Mouse (Mus musculus): ENCODE data around the gene Gm20388. TPM values are rescaled to one million over a fixed set of nuclear protein-coding genes. Genes with fewer than 3 reads are reported as not detected.
"Not testable (repeated sequence)": the region's sequence is repeated elsewhere in the genome, so short reads cannot be mapped to it uniquely, and the experiment has no call there.

The Gm20388 gene
- total RNA-seq, 2 experiments from 2014 or later: 1.3 to 8.5 TPM

DNA sequence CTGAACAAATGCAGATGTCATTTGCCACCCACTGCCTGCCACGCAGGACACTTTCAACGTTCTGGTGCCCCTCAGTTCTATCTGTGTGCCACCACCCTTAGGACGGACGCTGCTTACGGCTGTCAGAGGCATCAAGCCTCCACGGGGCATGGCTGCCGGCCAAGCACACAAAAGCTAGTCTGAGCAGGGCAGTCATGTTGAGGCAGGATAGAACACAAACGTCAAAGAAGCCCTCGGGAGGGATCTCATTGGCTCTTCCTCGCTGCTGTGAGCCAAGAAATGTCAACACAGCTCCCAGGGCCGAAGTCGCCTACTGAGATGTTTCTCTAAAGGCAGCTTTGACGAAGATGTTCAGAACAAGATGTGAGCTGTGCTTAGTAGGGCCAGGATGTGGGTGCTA, 867.1 kb downstream of the Gm20388 start:
- no peak for DNase-seq (ENCODE audit: low spot score in 2 of 2)

GRCm38 (mm10) chr8:120779106-120779505, 868.5 kb downstream of the Gm20388 start:
- no peak for DNase-seq (ENCODE audit: low spot score in 2 of 2)

DNA sequence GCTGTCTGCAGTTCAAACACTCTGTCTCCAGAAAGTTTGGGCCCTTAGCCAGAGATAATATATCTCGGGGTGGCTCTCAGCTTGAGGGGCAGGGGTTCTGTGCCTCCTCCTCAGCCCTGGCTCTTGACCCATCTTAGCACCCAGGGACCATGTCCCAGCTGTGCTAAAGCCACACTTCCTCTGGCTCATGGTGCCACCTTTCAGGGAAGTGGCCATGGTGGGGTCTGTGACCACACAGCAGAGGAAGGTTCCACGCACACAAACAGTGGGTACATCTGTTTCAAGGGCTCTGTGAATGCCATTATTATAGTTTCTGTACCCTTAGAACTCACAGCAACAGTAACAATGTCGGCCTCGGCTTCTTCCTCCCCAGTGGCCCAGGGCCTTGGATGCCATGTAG, 873.1 kb downstream of the Gm20388 start:
- DNase-seq (ENCODE audit: low spot score in 2 of 2): no peak

DNA sequence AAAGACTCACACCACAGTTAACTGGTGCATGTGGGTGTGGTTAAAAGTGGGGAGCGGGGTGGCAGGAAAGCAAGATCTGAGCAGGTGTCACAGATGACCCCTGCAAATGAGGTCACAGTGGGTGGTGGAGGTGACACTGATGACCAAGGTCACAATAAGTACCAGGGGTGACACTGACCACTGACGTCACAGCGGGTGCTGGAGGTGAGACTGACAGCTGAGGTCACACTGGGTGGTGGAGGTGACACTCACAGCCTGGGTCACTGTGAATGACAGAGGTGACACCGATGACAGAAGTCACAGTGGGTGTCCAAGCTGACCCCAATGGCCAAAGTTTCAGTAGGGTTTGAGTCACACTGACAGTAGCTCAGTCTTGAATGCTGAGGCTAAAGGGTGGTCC, 876.1 kb downstream of the Gm20388 start:
- DNase-seq (ENCODE audit: low spot score in 2 of 2): no peak

GRCm38 (mm10) chr8:120787631-120788030, 877.0 kb downstream of the Gm20388 start:
- no peak for DNase-seq (ENCODE audit: low spot score in 2 of 2)

- DNase-seq (ENCODE audit: low spot score in 2 of 2): no peak
These were observed 882.1 kb downstream of the Gm20388 start for GRCm38 (mm10) chr8:120792710-120793109.

- DNase-seq (ENCODE audit: low spot score in 2 of 2): peak; percentile 88 to 89
These were observed 885.4 kb downstream of the Gm20388 start for GRCm38 (mm10) chr8:120795944-120796635.

DNA sequence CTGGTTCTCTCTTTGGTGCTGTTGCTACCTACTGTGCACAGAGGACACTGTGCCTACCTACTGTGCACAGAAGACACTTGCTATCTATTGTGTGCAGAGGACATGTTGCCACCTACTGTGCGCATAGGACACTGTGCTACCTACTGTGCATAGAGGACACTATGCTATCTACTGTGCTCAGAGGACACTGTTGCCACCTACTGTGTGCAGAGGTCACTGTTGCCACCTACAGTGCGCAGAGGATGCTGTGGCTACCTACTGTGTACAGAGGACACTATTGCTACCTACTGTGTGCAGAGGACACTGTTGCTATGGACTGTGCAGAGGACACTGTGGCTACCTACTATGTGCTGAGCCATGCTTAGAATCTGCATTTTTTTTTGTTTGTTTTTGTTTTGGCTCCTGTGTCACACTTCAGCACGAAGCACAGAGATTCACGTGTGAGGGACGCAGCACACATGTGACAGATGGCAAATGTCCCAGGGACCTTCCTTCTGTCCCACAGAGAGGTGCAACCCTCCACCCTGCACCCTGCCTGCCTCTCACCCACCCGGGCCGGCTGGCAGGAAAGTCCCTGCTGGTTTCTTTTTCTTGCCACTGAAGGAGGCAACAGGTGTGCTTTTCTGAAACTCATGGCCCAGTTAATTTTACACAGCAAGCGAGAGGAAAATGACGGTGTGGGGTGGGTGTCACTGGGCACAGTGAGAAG, 886.5 kb downstream of the Gm20388 start:
- no peak for DNase-seq (ENCODE audit: low spot score in 2 of 2)

GRCm38 (mm10) chr8:120800308-120800865, 889.7 kb downstream of the Gm20388 start:
- peak; percentile 56 to 71 for DNase-seq (ENCODE audit: low spot score in 2 of 2)

DNA sequence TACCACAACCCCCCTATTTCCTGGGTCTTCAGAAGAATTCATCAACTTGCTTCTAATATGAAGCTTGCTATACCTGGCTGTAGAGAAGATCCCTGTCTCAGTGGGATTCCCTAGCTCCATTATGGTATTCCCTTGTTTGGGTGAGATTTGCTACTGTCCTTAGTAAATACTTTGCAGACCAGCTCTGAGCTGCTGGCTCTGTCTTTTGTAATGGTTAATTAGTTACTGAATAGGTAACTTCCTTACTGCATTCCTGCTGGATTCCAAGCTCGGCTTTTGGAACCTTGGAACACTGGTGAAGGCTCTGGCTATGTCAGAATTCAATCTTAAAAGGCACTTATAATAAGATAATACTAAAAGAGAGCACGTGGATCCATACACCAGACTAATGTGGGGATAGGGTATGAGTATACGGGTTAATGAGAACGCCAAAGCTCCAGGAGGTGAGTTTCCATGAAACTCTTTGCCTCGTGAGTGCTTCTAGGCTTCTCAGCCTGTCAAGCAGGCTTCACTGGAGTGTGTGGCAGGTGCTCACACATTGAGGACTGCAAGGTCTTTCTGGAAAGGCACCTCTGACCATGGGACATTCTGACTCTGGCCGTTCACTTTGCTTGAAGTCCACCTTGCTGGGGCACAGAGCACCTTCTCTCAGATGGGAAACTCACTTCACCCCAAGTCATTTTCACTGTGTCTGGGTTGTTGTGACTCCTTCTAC, 893.2 kb downstream of the Gm20388 start:
- not testable (repeated sequence) for DNase-seq (ENCODE audit: low spot score in 2 of 2)

- DNase-seq (ENCODE audit: low spot score in 2 of 2): no peak
These were observed 894.1 kb downstream of the Gm20388 start for GRCm38 (mm10) chr8:120804741-120805140.

DNA sequence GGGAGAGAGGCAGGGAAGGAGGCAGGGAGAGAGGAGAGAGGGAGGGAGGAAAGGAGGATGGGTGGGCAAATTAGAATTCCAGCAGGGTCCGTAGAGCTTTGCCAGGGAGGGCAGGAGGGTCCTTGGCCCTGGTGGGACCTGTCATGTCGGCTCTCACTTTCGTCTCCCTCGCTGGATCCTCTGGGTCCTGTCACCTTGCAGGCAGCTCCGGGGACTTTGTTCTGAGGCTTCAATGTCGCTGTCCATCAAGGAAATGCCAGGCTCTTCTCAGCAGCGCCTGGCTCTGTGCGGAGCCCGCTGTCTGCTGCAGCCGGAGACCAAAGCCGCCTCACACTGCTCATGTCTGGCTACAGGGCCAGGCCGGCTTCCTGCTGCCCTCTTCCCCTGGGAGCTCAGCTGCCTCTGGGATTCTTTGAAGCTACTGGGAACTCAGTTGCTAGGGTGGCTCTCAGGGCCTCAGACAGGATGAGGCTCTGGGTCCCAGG, 896.2 kb downstream of the Gm20388 start:
- DNase-seq (ENCODE audit: low spot score in 2 of 2): no peak

DNA sequence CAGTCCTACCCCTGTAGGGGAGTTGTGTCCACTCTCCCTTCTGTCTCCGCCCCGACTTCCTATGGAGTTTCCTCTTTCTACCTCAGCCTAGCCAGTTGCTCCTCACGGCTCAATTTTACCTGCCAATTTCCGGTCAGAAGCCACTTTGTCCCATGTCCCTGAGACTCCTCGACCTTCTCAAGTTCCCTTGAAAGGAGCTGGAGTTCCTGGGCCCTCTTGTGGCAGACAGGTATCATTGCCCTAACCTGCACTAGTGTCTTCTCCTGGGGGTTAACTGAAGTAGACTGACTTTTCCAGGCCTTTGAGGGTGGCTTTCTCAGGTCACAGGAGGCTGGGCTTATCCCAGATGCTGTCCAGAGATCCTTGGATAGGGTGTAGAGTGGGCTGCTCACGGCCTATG, 897.1 kb downstream of the Gm20388 start:
- DNase-seq (ENCODE audit: low spot score in 2 of 2): no peak

- DNase-seq (ENCODE audit: low spot score in 2 of 2): no peak
These were observed 898.4 kb downstream of the Gm20388 start for GRCm38 (mm10) chr8:120809050-120809449.

DNA sequence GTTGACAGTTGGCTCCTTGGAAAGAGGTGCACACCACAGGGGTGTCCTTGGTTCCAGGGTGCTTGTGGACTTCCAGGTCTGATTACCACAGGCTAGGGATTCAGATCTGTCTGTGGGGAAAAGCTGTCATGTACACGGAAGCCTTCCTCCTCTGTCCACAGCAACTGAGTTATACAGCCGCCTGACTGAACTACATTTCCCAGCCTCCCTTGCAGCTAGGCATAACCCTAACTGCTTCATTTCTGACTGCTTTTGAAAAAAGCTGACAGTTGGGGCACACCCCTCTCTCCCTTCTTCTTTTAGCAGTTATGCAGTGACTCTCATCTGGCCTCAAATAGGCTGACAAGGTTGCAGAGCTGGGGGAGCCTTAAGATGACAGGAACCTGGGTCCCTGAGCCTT, 901.3 kb downstream of the Gm20388 start:
- DNase-seq (ENCODE audit: low spot score in 2 of 2): no peak

DNA sequence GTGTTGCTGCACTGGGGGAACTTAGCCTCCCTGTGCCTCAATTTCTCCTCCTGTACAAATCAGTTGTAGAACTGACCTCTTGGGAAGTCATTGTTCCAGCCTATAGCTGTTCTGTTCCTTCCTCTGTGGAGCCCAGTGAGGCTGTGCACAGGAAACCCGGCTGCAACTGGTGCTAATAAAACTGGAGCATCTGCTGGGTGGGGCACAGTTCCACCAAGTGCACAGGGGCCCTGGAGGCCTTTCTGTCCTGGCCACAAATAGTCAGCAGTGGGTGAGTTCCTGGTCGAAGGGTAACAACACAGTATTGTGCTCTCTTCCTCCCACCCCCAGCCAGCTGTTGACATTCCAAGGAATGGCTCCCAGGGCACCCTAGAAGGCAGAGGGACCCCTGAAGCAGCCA, 902.4 kb downstream of the Gm20388 start:
- no peak for DNase-seq (ENCODE audit: low spot score in 2 of 2)

DNA sequence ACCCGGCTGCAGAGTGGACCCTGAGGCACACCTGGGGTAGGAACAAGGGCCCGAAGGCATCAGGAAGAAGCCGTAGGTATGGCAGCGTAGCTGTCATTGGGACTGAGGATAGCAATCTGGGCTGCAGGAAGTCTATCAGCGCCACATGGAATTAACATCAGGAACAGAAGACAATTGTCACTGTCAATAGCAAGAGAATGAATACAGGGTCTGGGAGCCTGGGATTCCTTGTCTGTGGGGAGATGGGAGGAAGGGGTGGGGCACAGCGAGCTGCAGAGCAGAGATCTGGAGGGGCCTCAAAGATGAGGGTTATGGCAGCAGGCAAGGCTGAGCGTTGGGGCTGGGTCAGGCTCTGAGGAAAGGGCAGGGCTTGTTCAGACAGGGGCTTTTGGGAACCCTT, 903.2 kb downstream of the Gm20388 start:
- DNase-seq (ENCODE audit: low spot score in 2 of 2): no peak

- no peak for DNase-seq (ENCODE audit: low spot score in 2 of 2)
These were observed 905.7 kb downstream of the Gm20388 start for GRCm38 (mm10) chr8:120816371-120816770.

DNA sequence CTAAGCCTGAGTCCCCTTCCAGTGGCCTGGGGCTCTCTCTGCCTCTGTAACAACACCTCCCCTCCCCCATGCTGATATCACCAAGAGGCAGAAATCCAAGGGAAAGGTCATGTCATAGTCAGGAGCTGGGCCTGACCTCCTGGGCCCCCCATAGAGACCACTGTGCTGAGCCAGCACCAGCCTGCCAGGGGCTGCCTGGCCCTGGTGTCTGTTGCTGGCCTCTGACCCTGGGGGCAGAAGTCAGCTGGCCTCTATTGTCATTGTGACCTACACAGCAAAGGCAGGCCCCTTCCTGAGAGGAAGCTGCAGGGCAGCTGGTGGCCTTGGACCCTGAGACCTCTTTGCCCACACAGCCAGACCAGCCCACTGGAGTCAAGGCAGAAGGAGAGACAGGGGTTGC, 909.3 kb downstream of the Gm20388 start:
- DNase-seq (ENCODE audit: low spot score in 2 of 2): no peak

DNA sequence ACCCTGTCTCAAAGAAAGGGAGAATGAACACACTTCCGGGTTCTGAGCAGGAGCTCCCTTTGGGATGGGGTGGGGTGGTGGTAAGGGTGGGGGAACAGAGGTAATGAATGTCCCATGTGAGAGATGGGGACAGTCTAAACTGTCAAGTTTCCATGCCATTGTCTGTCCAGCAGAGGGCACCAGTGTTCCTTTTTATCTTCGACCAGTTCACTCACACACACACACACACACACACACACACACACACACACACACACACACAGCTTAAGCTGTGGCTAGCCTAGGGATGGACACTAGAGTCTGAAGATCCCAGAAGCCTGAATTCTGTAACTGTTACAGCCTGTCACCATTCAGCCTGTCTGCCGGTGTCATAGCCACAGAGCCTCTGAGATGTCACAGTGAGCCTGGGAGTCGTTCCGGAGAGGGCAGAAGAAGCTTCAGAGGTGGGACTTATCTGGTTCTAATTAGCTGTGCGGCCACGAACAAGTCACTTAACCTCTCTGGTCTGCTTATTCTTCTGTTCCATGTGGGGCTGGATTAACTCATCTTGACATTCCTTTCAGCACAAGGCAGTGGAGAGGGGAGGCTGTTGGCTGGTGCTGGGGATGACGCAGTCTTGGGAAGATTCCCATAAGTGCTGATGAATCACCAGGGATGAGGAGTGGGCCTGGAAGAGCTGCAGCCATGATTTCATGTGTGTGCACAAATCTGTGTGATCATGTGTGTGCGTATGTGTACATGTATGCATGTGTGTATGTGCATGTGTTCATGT, 910.9 kb downstream of the Gm20388 start:
- peak; percentile 38 to 67 for DNase-seq (ENCODE audit: low spot score in 2 of 2)

DNA sequence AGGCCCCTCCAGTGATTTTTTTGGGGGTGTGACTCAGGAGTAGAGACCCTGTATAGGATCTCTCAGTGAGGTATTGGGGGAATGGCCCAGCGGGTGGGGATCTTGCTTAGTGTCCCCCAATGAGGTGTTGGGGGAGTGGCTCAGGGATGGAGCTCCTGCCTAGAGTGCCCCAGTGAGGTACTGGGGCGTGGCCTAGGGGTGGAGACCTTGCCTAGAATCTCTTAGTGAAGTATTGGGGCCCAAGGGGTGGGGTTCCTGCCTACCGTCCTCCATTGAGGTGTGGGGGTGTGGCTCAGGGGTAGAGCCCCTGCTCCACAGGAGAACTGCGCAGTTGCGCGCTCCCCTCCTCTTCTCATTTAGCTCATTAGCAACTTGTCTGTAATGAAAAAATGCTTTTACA, 912.7 kb downstream of the Gm20388 start:
- no peak for DNase-seq (ENCODE audit: low spot score in 2 of 2)

Measured in adrenal gland, adult 18-20 months (tissue).